Mouse (Mus musculus): ENCODE results near the gene Kazn.

DNA sequence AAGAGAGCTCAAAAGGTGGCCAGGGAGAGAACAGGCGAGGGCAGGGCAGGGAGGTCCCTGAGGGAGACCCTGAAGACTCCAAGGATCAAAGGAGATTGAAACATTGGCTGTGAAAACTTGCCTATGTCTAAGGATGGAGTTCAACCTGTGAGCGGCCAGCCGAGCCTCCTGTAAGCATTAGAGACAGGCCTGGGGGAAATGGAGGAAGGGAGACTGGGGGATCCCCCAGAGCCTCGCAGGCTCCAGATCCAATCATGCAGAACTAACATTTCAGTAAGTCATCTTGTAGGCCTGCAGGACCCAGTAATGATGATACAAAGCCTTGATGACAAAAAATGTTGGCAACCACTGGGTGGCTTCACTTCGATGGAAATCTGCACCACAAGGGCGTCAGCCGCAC lies 70.8 kb downstream of the Kazn start:
- TF ChIP-seq CTCF (IDR thresholded peaks at IDR 0.05; ENCODE audit: extremely low read depth, insufficient read depth, low read length) (no peak), POLR2A (IDR thresholded peaks at IDR 0.05; ENCODE audit: extremely low read depth, insufficient read depth, low read length) (no peak)

Measured in cortical plate, adult 2 months (tissue).